Mouse (Mus musculus) T-helper 1 cell (primary cell): Measurements from ENCODE around the gene Fgfr2.

Experiments
- in situ Hi-C: fragments of 300-600 bp; cut with MboI, MseI; formaldehyde crosslinking; loops from one replicate; pipeline ENCODE4 v1.15.1; 2025; ENCODE audit warnings: high pct_unique_total_duplicates

Fgfr2 gene

GRCm38 (mm10) chr7:132153725-132154147, 969.4 kb downstream of the Fgfr2 start:
- in situ Hi-C loops, result no loop called here

- in situ Hi-C loops, result no loop called here
Measured at GRCm38 (mm10) chr7:132145227-132145800, 977.8 kb downstream of the Fgfr2 start.

- in situ Hi-C loops, result no loop called here
Measured at GRCm38 (mm10) chr7:132128687-132129086, 994.5 kb downstream of the Fgfr2 start.

GRCm38 (mm10) chr7:132124948-132125347, 998.2 kb downstream of the Fgfr2 start:
- in situ Hi-C loops, result no loop called here

- in situ Hi-C loops, result no loop called here
Measured at GRCm38 (mm10) chr7:132123211-132123610, 999.9 kb downstream of the Fgfr2 start.

- in situ Hi-C loops, result no loop called here
Measured at GRCm38 (mm10) chr7:132119817-132120216, 1003.3 kb downstream of the Fgfr2 start.

- in situ Hi-C loops, result no loop called here
Measured at GRCm38 (mm10) chr7:132111770-132112169, 1011.4 kb downstream of the Fgfr2 start.

- in situ Hi-C loops, result no loop called here
Measured at GRCm38 (mm10) chr7:132110308-132110707, 1012.8 kb downstream of the Fgfr2 start.

- in situ Hi-C loops, result no loop called here
Measured at GRCm38 (mm10) chr7:132106891-132107290, 1016.3 kb downstream of the Fgfr2 start.

GRCm38 (mm10) chr7:132105326-132105725, 1017.8 kb downstream of the Fgfr2 start:
- in situ Hi-C loops, result no loop called here

GRCm38 (mm10) chr7:132098441-132098840, 1024.7 kb downstream of the Fgfr2 start:
- in situ Hi-C loops, result loop anchor here (10.0 kb wide), 1 partner anchor 954 kb away; the partner anchor contains the start of gene 4933402N03Rik

GRCm38 (mm10) chr7:132094666-132095065, 1028.5 kb downstream of the Fgfr2 start:
- in situ Hi-C loops, result loop anchor here (10.0 kb wide), 1 partner anchor 950 kb away; the partner anchor contains the start of gene 4933402N03Rik

- in situ Hi-C loops, result loop anchor here (10.0 kb wide), 1 partner anchor 947 kb away; the partner anchor contains the start of gene 4933402N03Rik
Measured at GRCm38 (mm10) chr7:132091551-132091950, 1031.6 kb downstream of the Fgfr2 start.

GRCm38 (mm10) chr7:132088606-132089005, 1034.5 kb downstream of the Fgfr2 start:
- in situ Hi-C loops, result no loop called here

GRCm38 (mm10) chr7:132088181-132088580, 1035.0 kb downstream of the Fgfr2 start:
- in situ Hi-C loops, result no loop called here

- in situ Hi-C loops, result no loop called here
Measured at GRCm38 (mm10) chr7:132075825-132076224, 1047.3 kb downstream of the Fgfr2 start.

- in situ Hi-C loops, result no loop called here
Measured at GRCm38 (mm10) chr7:132074503-132074902, 1048.6 kb downstream of the Fgfr2 start.

- in situ Hi-C loops, result no loop called here
Measured at GRCm38 (mm10) chr7:132070877-132071625, 1052.1 kb downstream of the Fgfr2 start.

GRCm38 (mm10) chr7:132067951-132068350, 1055.2 kb downstream of the Fgfr2 start:
- in situ Hi-C loops, result no loop called here

- in situ Hi-C loops, result no loop called here
Measured at GRCm38 (mm10) chr7:132067511-132067910, 1055.6 kb downstream of the Fgfr2 start.

- in situ Hi-C loops, result no loop called here
Measured at GRCm38 (mm10) chr7:132060116-132060515, 1063.0 kb downstream of the Fgfr2 start.

GRCm38 (mm10) chr7:132056565-132056964, 1066.6 kb downstream of the Fgfr2 start:
- in situ Hi-C loops, result no loop called here

GRCm38 (mm10) chr7:132046662-132047061, 1076.5 kb downstream of the Fgfr2 start:
- in situ Hi-C loops, result no loop called here
